Mouse (Mus musculus): Measurements from ENCODE around the gene Tnn. TPM values are rescaled to one million over a fixed set of nuclear protein-coding genes. Genes with fewer than 3 reads are reported as not detected.

Tnn gene
- total RNA-seq, 1 experiment, result 0.18 TPM

GRCm38 (mm10) chr1:160100996-160101395 is 52.4 kb downstream of the Tnn start:
- Histone ChIP-seq H3K4me1 (ENCODE audit: control insufficient read depth in 2 of 2, insufficient read depth in 2 of 2, low read length in 2 of 2, poor library complexity in 1 of 2) (no peaks in the 10 kb centered on the region), H3K36me3 (ENCODE audit: control insufficient read depth, insufficient read depth, low read length, poor library complexity, severe bottlenecking) (no peaks in the 10 kb centered on the region), H3K27ac (ENCODE audit: insufficient read depth, low read depth, low read length, poor library complexity, severe bottlenecking) (no peak overlapping the region), H3K9ac (ENCODE audit: insufficient read depth, low read depth, low read length, poor library complexity, severe bottlenecking) (no peak overlapping the region), H3K9me3 (ENCODE audit: control insufficient read depth, insufficient read depth, low read depth, low read length) (no peaks in the 10 kb centered on the region), H3K4me3 (ENCODE audit: insufficient read depth in 1 of 2, low read depth in 1 of 2, low read length in 2 of 2, poor library complexity in 1 of 2, severe bottlenecking in 1 of 2) (no peak overlapping the region)
- TF ChIP-seq CHD2 (IDR thresholded peaks at IDR 0.05; ENCODE audit: low read depth, low read length), result no peak
- no peak for TF ChIP-seq ZC3H11A (IDR thresholded peaks at IDR 0.05; ENCODE audit: borderline replicate concordance, low read depth, low read length)
- no peak for TF ChIP-seq ZNF384 (IDR thresholded peaks at IDR 0.05; ENCODE audit: low read depth, low read length)
- in situ Hi-C loops (cut with MboI; ENCODE audit: low sequenced_read_pairs in 2 of 2, unreplicated experiment in 2 of 2), result no loop called here
- DNase-seq (ENCODE audit: low read depth, low spot score), result no peak

GRCm38 (mm10) chr1:160099659-160100302 is 53.6 kb downstream of the Tnn start:
- in situ Hi-C loops (cut with MboI; ENCODE audit: low sequenced_read_pairs in 2 of 2, unreplicated experiment in 2 of 2), result no loop called here
- no peak for TF ChIP-seq ZNF384 (IDR thresholded peaks at IDR 0.05; ENCODE audit: low read depth, low read length)
- TF ChIP-seq ZC3H11A (IDR thresholded peaks at IDR 0.05; ENCODE audit: borderline replicate concordance, low read depth, low read length), result no peak
- TF ChIP-seq MAFK (IDR thresholded peaks at IDR 0.05; ENCODE audit: insufficient read depth, low read depth, low read length), result no peak
- TF ChIP-seq CHD2 (IDR thresholded peaks at IDR 0.05; ENCODE audit: low read depth, low read length), result no peak
- no peak for TF ChIP-seq HCFC1 (IDR thresholded peaks at IDR 0.05; ENCODE audit: borderline replicate concordance, insufficient read depth, low read length)
- H3K4me3 ChIP-seq (ENCODE audit: insufficient read depth in 1 of 2, low read depth in 1 of 2, low read length in 2 of 2, poor library complexity in 1 of 2, severe bottlenecking in 1 of 2), result no peak overlapping the region
- H3K27ac ChIP-seq (ENCODE audit: insufficient read depth, low read depth, low read length, poor library complexity, severe bottlenecking), result no peak overlapping the region
- DNase-seq (ENCODE audit: low read depth, low spot score), result no peak
- H3K36me3 ChIP-seq (ENCODE audit: control insufficient read depth, insufficient read depth, low read length, poor library complexity, severe bottlenecking), result no peaks in the 10 kb centered on the region
- no peak overlapping the region for H3K9ac ChIP-seq (ENCODE audit: insufficient read depth, low read depth, low read length, poor library complexity, severe bottlenecking)
- no peaks in the 10 kb centered on the region for H3K9me3 ChIP-seq (ENCODE audit: control insufficient read depth, insufficient read depth, low read depth, low read length)
- no peaks in the 10 kb centered on the region for H3K4me1 ChIP-seq (ENCODE audit: control insufficient read depth in 2 of 2, insufficient read depth in 2 of 2, low read length in 2 of 2, poor library complexity in 1 of 2)

GRCm38 (mm10) chr1:160086651-160087050 is 66.7 kb downstream of the Tnn start:
- H3K4me1 ChIP-seq (ENCODE audit: control insufficient read depth in 2 of 2, insufficient read depth in 2 of 2, low read length in 2 of 2, poor library complexity in 1 of 2), result no peaks in the 10 kb centered on the region
- TF ChIP-seq ZC3H11A (IDR thresholded peaks at IDR 0.05; ENCODE audit: borderline replicate concordance, low read depth, low read length) (no peak), MAFK (IDR thresholded peaks at IDR 0.05; ENCODE audit: insufficient read depth, low read depth, low read length) (no peak), ZNF384 (IDR thresholded peaks at IDR 0.05; ENCODE audit: low read depth, low read length) (no peak), CHD2 (IDR thresholded peaks at IDR 0.05; ENCODE audit: low read depth, low read length) (no peak), HCFC1 (IDR thresholded peaks at IDR 0.05; ENCODE audit: borderline replicate concordance, insufficient read depth, low read length) (no peak)
- no peaks in the 10 kb centered on the region for H3K9me3 ChIP-seq (ENCODE audit: control insufficient read depth, insufficient read depth, low read depth, low read length)
- no peak overlapping the region for H3K9ac ChIP-seq (ENCODE audit: insufficient read depth, low read depth, low read length, poor library complexity, severe bottlenecking)
- no peak for DNase-seq (ENCODE audit: low read depth, low spot score)
- in situ Hi-C loops (cut with MboI; ENCODE audit: low sequenced_read_pairs in 2 of 2, unreplicated experiment in 2 of 2), result no loop called here
- H3K4me3 ChIP-seq (ENCODE audit: insufficient read depth in 1 of 2, low read depth in 1 of 2, low read length in 2 of 2, poor library complexity in 1 of 2, severe bottlenecking in 1 of 2), result no peak overlapping the region
- H3K27ac ChIP-seq (ENCODE audit: insufficient read depth, low read depth, low read length, poor library complexity, severe bottlenecking), result no peak overlapping the region
- no peaks in the 10 kb centered on the region for H3K36me3 ChIP-seq (ENCODE audit: control insufficient read depth, insufficient read depth, low read length, poor library complexity, severe bottlenecking)

GRCm38 (mm10) chr1:160084239-160084638 is 69.1 kb downstream of the Tnn start:
- Histone ChIP-seq H3K9me3 (ENCODE audit: control insufficient read depth, insufficient read depth, low read depth, low read length) (no peaks in the 10 kb centered on the region), H3K36me3 (ENCODE audit: control insufficient read depth, insufficient read depth, low read length, poor library complexity, severe bottlenecking) (no peaks in the 10 kb centered on the region), H3K4me3 (ENCODE audit: insufficient read depth in 1 of 2, low read depth in 1 of 2, low read length in 2 of 2, poor library complexity in 1 of 2, severe bottlenecking in 1 of 2) (no peak overlapping the region), H3K27ac (ENCODE audit: insufficient read depth, low read depth, low read length, poor library complexity, severe bottlenecking) (no peak overlapping the region), H3K9ac (ENCODE audit: insufficient read depth, low read depth, low read length, poor library complexity, severe bottlenecking) (no peak overlapping the region), H3K4me1 (ENCODE audit: control insufficient read depth in 2 of 2, insufficient read depth in 2 of 2, low read length in 2 of 2, poor library complexity in 1 of 2) (no peaks in the 10 kb centered on the region)
- DNase-seq (ENCODE audit: low read depth, low spot score), result no peak
- in situ Hi-C loops (cut with MboI; ENCODE audit: low sequenced_read_pairs in 2 of 2, unreplicated experiment in 2 of 2), result no loop called here
- no peak for TF ChIP-seq ZC3H11A (IDR thresholded peaks at IDR 0.05; ENCODE audit: borderline replicate concordance, low read depth, low read length)
- no peak for TF ChIP-seq CHD2 (IDR thresholded peaks at IDR 0.05; ENCODE audit: low read depth, low read length)
- no peak for TF ChIP-seq ZNF384 (IDR thresholded peaks at IDR 0.05; ENCODE audit: low read depth, low read length)
- TF ChIP-seq HCFC1 (IDR thresholded peaks at IDR 0.05; ENCODE audit: borderline replicate concordance, insufficient read depth, low read length), result no peak
- no peak for TF ChIP-seq MAFK (IDR thresholded peaks at IDR 0.05; ENCODE audit: insufficient read depth, low read depth, low read length)

GRCm38 (mm10) chr1:160082647-160083046 is 70.7 kb downstream of the Tnn start:
- DNase-seq (ENCODE audit: low read depth, low spot score), result no peak
- no peaks in the 10 kb centered on the region for H3K4me1 ChIP-seq (ENCODE audit: control insufficient read depth in 2 of 2, insufficient read depth in 2 of 2, low read length in 2 of 2, poor library complexity in 1 of 2)
- TF ChIP-seq CHD2 (IDR thresholded peaks at IDR 0.05; ENCODE audit: low read depth, low read length) (no peak), MAFK (IDR thresholded peaks at IDR 0.05; ENCODE audit: insufficient read depth, low read depth, low read length) (no peak), ZNF384 (IDR thresholded peaks at IDR 0.05; ENCODE audit: low read depth, low read length) (no peak), ZC3H11A (IDR thresholded peaks at IDR 0.05; ENCODE audit: borderline replicate concordance, low read depth, low read length) (no peak), HCFC1 (IDR thresholded peaks at IDR 0.05; ENCODE audit: borderline replicate concordance, insufficient read depth, low read length) (no peak)
- no peak overlapping the region for H3K27ac ChIP-seq (ENCODE audit: insufficient read depth, low read depth, low read length, poor library complexity, severe bottlenecking)
- no peaks in the 10 kb centered on the region for H3K9me3 ChIP-seq (ENCODE audit: control insufficient read depth, insufficient read depth, low read depth, low read length)
- H3K4me3 ChIP-seq (ENCODE audit: insufficient read depth in 1 of 2, low read depth in 1 of 2, low read length in 2 of 2, poor library complexity in 1 of 2, severe bottlenecking in 1 of 2), result no peak overlapping the region
- H3K9ac ChIP-seq (ENCODE audit: insufficient read depth, low read depth, low read length, poor library complexity, severe bottlenecking), result no peak overlapping the region
- in situ Hi-C loops (cut with MboI; ENCODE audit: low sequenced_read_pairs in 2 of 2, unreplicated experiment in 2 of 2), result no loop called here
- H3K36me3 ChIP-seq (ENCODE audit: control insufficient read depth, insufficient read depth, low read length, poor library complexity, severe bottlenecking), result no peaks in the 10 kb centered on the region
